Mouse (Mus musculus): ENCODE results near the gene Pcbp4. TPM values are rescaled to one million over a fixed set of nuclear protein-coding genes. Genes with fewer than 3 reads are reported as not detected.

Gene Pcbp4
- 20.5 TPM for polyA plus RNA-seq (2017; shearing (Covaris generic))

GRCm38 (mm10) chr9:106453271-106454070 lies at the start of gene Pcbp4:
TSS of gene Pcbp4 (plus strand) at chr9:106453291.

GRCm38 (mm10) chr9:106429221-106430014 lies 23.7 kb upstream of the Pcbp4 start, which contains the start of gene Rpl29:
TSS of gene Rpl29 (plus strand) at chr9:106429454.

GRCm38 (mm10) chr9:106447348-106447747 lies 5.7 kb upstream of the Pcbp4 start, which contains the start of the genes Abhd14b and Abhd14a:
TSS of gene Abhd14b (plus strand) at chr9:106447459.
TSS of gene Abhd14a (minus strand) at chr9:106447678.

GRCm38 (mm10) chr9:106465571-106466200 lies 12.6 kb downstream of the Pcbp4 start, which contains the start of gene Gpr62:
TSS of gene Gpr62 (minus strand) at chr9:106465938.

GRCm38 (mm10) chr9:106475663-106476001 lies 22.5 kb downstream of the Pcbp4 start, which contains the start of gene Rrp9:
TSS of gene Rrp9 (plus strand) at chr9:106475963.

GRCm38 (mm10) chr9:106476924-106477484 lies 23.9 kb downstream of the Pcbp4 start, which contains the start of gene Parp3:
TSS of gene Parp3 (minus strand) at chr9:106476949.

GRCm38 (mm10) chr9:106499667-106500066 lies 46.6 kb downstream of the Pcbp4 start, which contains the start of gene Iqcf1:
TSS of gene Iqcf1 (plus strand) at chr9:106499967.

Other genes with a start within 250 kb of the Pcbp4 start
- gene Tlr9, start 230.7 kb upstream of the Pcbp4 start, polyA plus RNA-seq (2017; shearing (Covaris generic)): not detected
- 61.3 TPM for gene Alas1, start 204.6 kb upstream of the Pcbp4 start, polyA plus RNA-seq (2017; shearing (Covaris generic))
- gene Poc1a, start 172.2 kb upstream of the Pcbp4 start, polyA plus RNA-seq (2017; shearing (Covaris generic)): 6.3 TPM
- 11.0 TPM for gene Dusp7, start 84.7 kb upstream of the Pcbp4 start, polyA plus RNA-seq (2017; shearing (Covaris generic))
- 568 TPM for gene Rpl29, start 23.8 kb upstream of the Pcbp4 start, polyA plus RNA-seq (2017; shearing (Covaris generic))
- gene Acy1, start 15.0 kb upstream of the Pcbp4 start, polyA plus RNA-seq (2017; shearing (Covaris generic)): 17.9 TPM
- 19.1 TPM for gene Abhd14b, start 5.8 kb upstream of the Pcbp4 start, polyA plus RNA-seq (2017; shearing (Covaris generic))
- 20.1 TPM for gene Abhd14a, start 5.6 kb upstream of the Pcbp4 start, polyA plus RNA-seq (2017; shearing (Covaris generic))
- gene Gpr62, start 12.6 kb downstream of the Pcbp4 start, polyA plus RNA-seq (2017; shearing (Covaris generic)): not detected
- 82.3 TPM for gene Rrp9, start 22.7 kb downstream of the Pcbp4 start, polyA plus RNA-seq (2017; shearing (Covaris generic))
- 84.4 TPM for gene Parp3, start 23.7 kb downstream of the Pcbp4 start, polyA plus RNA-seq (2017; shearing (Covaris generic))
- gene Iqcf1, start 46.7 kb downstream of the Pcbp4 start, polyA plus RNA-seq (2017; shearing (Covaris generic)): not detected
- gene Iqcf5, start 61.3 kb downstream of the Pcbp4 start, polyA plus RNA-seq (2017; shearing (Covaris generic)): not detected
- not detected for gene Iqcf3, start 108.3 kb downstream of the Pcbp4 start, polyA plus RNA-seq (2017; shearing (Covaris generic))
- gene Iqcf4, start 117.7 kb downstream of the Pcbp4 start, polyA plus RNA-seq (2017; shearing (Covaris generic)): not detected
- gene Iqcf6, start 173.3 kb downstream of the Pcbp4 start, polyA plus RNA-seq (2017; shearing (Covaris generic)): not detected
- not detected for gene Grm2, start 202.8 kb downstream of the Pcbp4 start, polyA plus RNA-seq (2017; shearing (Covaris generic))
- 77.6 TPM for gene Tex264, start 232.6 kb downstream of the Pcbp4 start, polyA plus RNA-seq (2017; shearing (Covaris generic))